Mouse (Mus musculus) neutrophil, adult 59 days (primary cell): ENCODE measurements around the gene Gm20909. TPM values are rescaled to one million over a fixed set of nuclear protein-coding genes. Genes with fewer than 3 reads are reported as not detected.

Source experiments
- total RNA-seq, 2 experiments: library from RNA; stranded (reverse); gene quantifications; 1 replicate in 1 of 2; 2 replicates in 1 of 2; pipeline ENCODE4 v1.2.4; 2023

Gm20909 gene
- total RNA-seq: not detected

GRCm38 (mm10) chrY:21164270-21164669, at the start of gene Gm20909:
Gm20909 (plus strand) TSS chrY:21164570.

Other genes starting within 250 kb of the Gm20909 start
- not detected for gene Gm29866, start 170.9 kb upstream of the Gm20909 start, total RNA-seq
- gene Gm20865, start 77.0 kb downstream of the Gm20909 start, total RNA-seq: not detected